Mouse (Mus musculus) E14TG2a.4 (cell line): Measurements from ENCODE around the gene Rictor.

Experiments
- CTCF ChIP-seq: conservative IDR thresholded peaks from 2 replicates; pipeline ENCODE4 v1.5.1; 2014; ENCODE audit warnings: low read length
- NANOG ChIP-seq: IDR thresholded peaks from 2 replicates; pipeline ENCODE4 v1.6.1; 2014; ENCODE audit warnings: borderline replicate concordance, low read length, mixed read lengths

DNA sequence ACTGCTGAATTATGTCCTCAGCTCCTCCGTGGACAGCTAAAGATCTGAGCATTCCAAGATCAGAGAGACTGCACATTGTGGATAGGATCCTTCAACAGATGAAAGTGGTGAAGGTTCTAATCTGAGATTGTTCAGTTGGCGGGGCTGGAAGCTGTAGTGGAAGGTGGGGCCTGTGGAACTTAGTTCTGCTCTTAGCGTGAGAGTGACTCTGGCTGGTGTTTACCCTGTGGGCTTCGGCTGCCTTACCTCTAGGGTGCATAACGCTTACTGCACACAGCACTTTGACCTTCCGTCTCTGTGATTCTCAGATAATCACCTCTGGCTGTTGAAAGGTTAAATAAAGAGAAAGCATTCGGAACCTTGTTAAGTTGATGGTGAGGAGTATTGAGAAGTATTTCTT, 6.6 kb downstream of the Rictor start:
- TF ChIP-seq CTCF = no peak
- no peak for TF ChIP-seq NANOG
